Mouse (Mus musculus): Measurements from ENCODE around the gene Rnf114. TPM values are rescaled to one million over a fixed set of nuclear protein-coding genes. Genes with fewer than 3 reads are reported as not detected.
A peak's percentile ranks its signal among the peaks of the same experiment; 100 is the strongest.

Rnf114 gene
- polyA plus RNA-seq, 1 experiment from 2014 or later = 112 TPM

GRCm38 (mm10) chr2:167544456-167544855, 52.0 kb downstream of the Rnf114 start:
- H3K9me3 ChIP-seq = no peaks in the 10 kb centered on the region
- H3K4me3 ChIP-seq = no peak overlapping the region
- no peaks in the 10 kb centered on the region for H3K36me3 ChIP-seq
- 64% methylated on average over 5 of the region's 5 CpGs for WGBS
- H3K4me2 ChIP-seq = no peak overlapping the region
- peaks cover 17% of the 10 kb centered on the region for H3K4me1 ChIP-seq (replicated peaks)
- no peak overlapping the region for H3K27ac ChIP-seq (replicated peaks)
- peaks cover 21% of the 10 kb centered on the region; the same call in 1 of the 2 replicates for H3K27me3 ChIP-seq
- ATAC-seq (ENCODE audit: low FRiP score, low read depth) = no peak
- H3K9ac ChIP-seq = no peak overlapping the region

- H3K9me3 ChIP-seq = no peaks in the 10 kb centered on the region
- no peak for ATAC-seq (ENCODE audit: low FRiP score, low read depth)
- H3K27ac ChIP-seq (replicated peaks) = no peak overlapping the region
- no peak overlapping the region for H3K4me2 ChIP-seq
- H3K27me3 ChIP-seq = peaks cover 5% of the 10 kb centered on the region; the same call in 1 of the 2 replicates
- peaks cover 5% of the 10 kb centered on the region; the same call in 1 of the 2 replicates for H3K4me1 ChIP-seq (replicated peaks)
- 86% methylated on average over 18 of the region's 18 CpGs for WGBS
- H3K4me3 ChIP-seq = no peak overlapping the region
- H3K9ac ChIP-seq = no peak overlapping the region
- no peaks in the 10 kb centered on the region for H3K36me3 ChIP-seq
These were observed 54.2 kb downstream of the Rnf114 start for GRCm38 (mm10) chr2:167546447-167547195.

GRCm38 (mm10) chr2:167547444-167547843, 55.0 kb downstream of the Rnf114 start:
- no peak for ATAC-seq (ENCODE audit: low FRiP score, low read depth)
- no peaks in the 10 kb centered on the region for H3K36me3 ChIP-seq
- H3K27ac ChIP-seq (replicated peaks) = no peak overlapping the region
- H3K4me2 ChIP-seq = no peak overlapping the region
- H3K9ac ChIP-seq = no peak overlapping the region
- H3K9me3 ChIP-seq = no peaks in the 10 kb centered on the region
- H3K4me1 ChIP-seq (replicated peaks) = peaks cover 5% of the 10 kb centered on the region; the same call in 1 of the 2 replicates
- no peaks in the 10 kb centered on the region for H3K27me3 ChIP-seq
- no peak overlapping the region for H3K4me3 ChIP-seq
- WGBS = 78% methylated on average over 8 of the region's 8 CpGs

GRCm38 (mm10) chr2:167548961-167549360, 56.5 kb downstream of the Rnf114 start:
- H3K9ac ChIP-seq = no peak overlapping the region
- H3K27me3 ChIP-seq = no peaks in the 10 kb centered on the region
- H3K27ac ChIP-seq (replicated peaks) = no peak overlapping the region
- 88% methylated on average over 7 of the region's 7 CpGs for WGBS
- H3K9me3 ChIP-seq = no peaks in the 10 kb centered on the region
- H3K4me2 ChIP-seq = no peak overlapping the region
- no peak overlapping the region for H3K4me3 ChIP-seq
- no peaks in the 10 kb centered on the region for H3K4me1 ChIP-seq (replicated peaks)
- ATAC-seq (ENCODE audit: low FRiP score, low read depth) = no peak
- no peaks in the 10 kb centered on the region for H3K36me3 ChIP-seq

GRCm38 (mm10) chr2:167550341-167550854, 58.0 kb downstream of the Rnf114 start:
- Histone ChIP-seq H3K4me1 (replicated peaks) (no peaks in the 10 kb centered on the region), H3K4me2 (no peak overlapping the region), H3K9me3 (no peaks in the 10 kb centered on the region), H3K4me3 (no peak overlapping the region), H3K27ac (replicated peaks) (no peak overlapping the region), H3K9ac (no peak overlapping the region), H3K36me3 (no peaks in the 10 kb centered on the region), H3K27me3 (no peaks in the 10 kb centered on the region)
- no peak for ATAC-seq (ENCODE audit: low FRiP score, low read depth)
- WGBS = 79% methylated on average over 8 of the region's 8 CpGs

- Histone ChIP-seq H3K4me2 (no peak overlapping the region), H3K9ac (no peak overlapping the region), H3K4me3 (no peak overlapping the region), H3K27ac (replicated peaks) (no peak overlapping the region), H3K27me3 (no peaks in the 10 kb centered on the region), H3K4me1 (replicated peaks) (no peaks in the 10 kb centered on the region), H3K36me3 (no peaks in the 10 kb centered on the region), H3K9me3 (no peaks in the 10 kb centered on the region)
- ATAC-seq (ENCODE audit: low FRiP score, low read depth) = no peak
- 68% methylated on average over 8 of the region's 8 CpGs for WGBS
These were observed 59.0 kb downstream of the Rnf114 start for GRCm38 (mm10) chr2:167551342-167551920.

GRCm38 (mm10) chr2:167552292-167552691, 59.8 kb downstream of the Rnf114 start:
- no peak for ATAC-seq (ENCODE audit: low FRiP score, low read depth)
- H3K27ac ChIP-seq (replicated peaks) = no peak overlapping the region
- WGBS = 85% methylated on average over 4 of the region's 4 CpGs

GRCm38 (mm10) chr2:167552927-167553402, 60.5 kb downstream of the Rnf114 start:
- Histone ChIP-seq H3K9ac (no peak overlapping the region), H3K4me1 (replicated peaks) (no peaks in the 10 kb centered on the region)

More at GRCm38 (mm10) chr2:167552292-167552691, 59.8 kb downstream of the Rnf114 start:
- Histone ChIP-seq H3K9me3 (no peaks in the 10 kb centered on the region), H3K36me3 (no peaks in the 10 kb centered on the region), H3K4me3 (no peak overlapping the region), H3K9ac (no peak overlapping the region), H3K27me3 (no peaks in the 10 kb centered on the region), H3K4me2 (no peak overlapping the region), H3K4me1 (replicated peaks) (no peaks in the 10 kb centered on the region)

GRCm38 (mm10) chr2:167555766-167556165, 63.3 kb downstream of the Rnf114 start:
- WGBS = 93% methylated on average over 5 of the region's 5 CpGs
- no peak overlapping the region for H3K4me3 ChIP-seq
- H3K4me2 ChIP-seq = no peak overlapping the region
- H3K27me3 ChIP-seq = peaks cover 7% of the 10 kb centered on the region; the same call in 1 of the 2 replicates
- H3K27ac ChIP-seq (replicated peaks) = no peak overlapping the region
- no peak for ATAC-seq (ENCODE audit: low FRiP score, low read depth)
- H3K9ac ChIP-seq = no peak overlapping the region
- no peaks in the 10 kb centered on the region for H3K9me3 ChIP-seq
- H3K4me1 ChIP-seq (replicated peaks) = peaks cover 10% of the 10 kb centered on the region
- no peaks in the 10 kb centered on the region for H3K36me3 ChIP-seq

More at GRCm38 (mm10) chr2:167552927-167553402, 60.5 kb downstream of the Rnf114 start:
- 12% methylated on average over 11 of the region's 11 CpGs for WGBS
- no peaks in the 10 kb centered on the region for H3K27me3 ChIP-seq
- no peak overlapping the region for H3K4me2 ChIP-seq
- H3K36me3 ChIP-seq = no peaks in the 10 kb centered on the region
- ATAC-seq (ENCODE audit: low FRiP score, low read depth) = no peak
- no peak overlapping the region for H3K27ac ChIP-seq (replicated peaks)
- H3K4me3 ChIP-seq = no peak overlapping the region
- H3K9me3 ChIP-seq = no peaks in the 10 kb centered on the region

GRCm38 (mm10) chr2:167559413-167559812, 67.0 kb downstream of the Rnf114 start:
- no peak overlapping the region for H3K9ac ChIP-seq
- peak overlapping the region; percentile 50 for H3K4me2 ChIP-seq
- H3K27me3 ChIP-seq = peaks cover 7% of the 10 kb centered on the region; the same call in 1 of the 2 replicates
- ATAC-seq (ENCODE audit: low FRiP score, low read depth) = no peak
- H3K4me3 ChIP-seq = peak overlapping the region; percentile 18; the same call in 1 of the 2 replicates
- no peak overlapping the region for H3K27ac ChIP-seq (replicated peaks)
- H3K4me1 ChIP-seq (replicated peaks) = peaks cover 27% of the 10 kb centered on the region
- 7% methylated on average over 26 of the region's 27 CpGs for WGBS
- no peaks in the 10 kb centered on the region for H3K9me3 ChIP-seq
- no peaks in the 10 kb centered on the region for H3K36me3 ChIP-seq

- no peak overlapping the region for H3K27ac ChIP-seq (replicated peaks)
- ATAC-seq (ENCODE audit: low FRiP score, low read depth) = peak; percentile 42; the same call in 1 of the 2 replicates
- 29% methylated on average over 8 of the region's 8 CpGs for WGBS
- peaks cover 38% of the 10 kb centered on the region for H3K4me1 ChIP-seq (replicated peaks)
- H3K4me3 ChIP-seq = no peak overlapping the region
- H3K4me2 ChIP-seq = no peak overlapping the region
- H3K9me3 ChIP-seq = no peaks in the 10 kb centered on the region
- H3K27me3 ChIP-seq = peaks cover 7% of the 10 kb centered on the region; the same call in 1 of the 2 replicates
- H3K9ac ChIP-seq = no peak overlapping the region
- H3K36me3 ChIP-seq = no peaks in the 10 kb centered on the region
These were observed 69.7 kb downstream of the Rnf114 start for GRCm38 (mm10) chr2:167562101-167562500.

GRCm38 (mm10) chr2:167563035-167563434, 70.6 kb downstream of the Rnf114 start:
- no peak overlapping the region for H3K4me3 ChIP-seq
- H3K9me3 ChIP-seq = no peaks in the 10 kb centered on the region
- no peak overlapping the region for H3K9ac ChIP-seq
- H3K27ac ChIP-seq (replicated peaks) = no peak overlapping the region
- H3K27me3 ChIP-seq = peaks cover 7% of the 10 kb centered on the region; the same call in 1 of the 2 replicates
- H3K4me2 ChIP-seq = no peak overlapping the region
- 82% methylated on average over 5 of the region's 5 CpGs for WGBS
- H3K36me3 ChIP-seq = no peaks in the 10 kb centered on the region
- peaks cover 38% of the 10 kb centered on the region for H3K4me1 ChIP-seq (replicated peaks)
- no peak for ATAC-seq (ENCODE audit: low FRiP score, low read depth)

All from hindbrain, embryonic 15.5 days (tissue).